Mouse (Mus musculus): ENCODE results near the gene Ccl6.

Ccl6 gene

DNA sequence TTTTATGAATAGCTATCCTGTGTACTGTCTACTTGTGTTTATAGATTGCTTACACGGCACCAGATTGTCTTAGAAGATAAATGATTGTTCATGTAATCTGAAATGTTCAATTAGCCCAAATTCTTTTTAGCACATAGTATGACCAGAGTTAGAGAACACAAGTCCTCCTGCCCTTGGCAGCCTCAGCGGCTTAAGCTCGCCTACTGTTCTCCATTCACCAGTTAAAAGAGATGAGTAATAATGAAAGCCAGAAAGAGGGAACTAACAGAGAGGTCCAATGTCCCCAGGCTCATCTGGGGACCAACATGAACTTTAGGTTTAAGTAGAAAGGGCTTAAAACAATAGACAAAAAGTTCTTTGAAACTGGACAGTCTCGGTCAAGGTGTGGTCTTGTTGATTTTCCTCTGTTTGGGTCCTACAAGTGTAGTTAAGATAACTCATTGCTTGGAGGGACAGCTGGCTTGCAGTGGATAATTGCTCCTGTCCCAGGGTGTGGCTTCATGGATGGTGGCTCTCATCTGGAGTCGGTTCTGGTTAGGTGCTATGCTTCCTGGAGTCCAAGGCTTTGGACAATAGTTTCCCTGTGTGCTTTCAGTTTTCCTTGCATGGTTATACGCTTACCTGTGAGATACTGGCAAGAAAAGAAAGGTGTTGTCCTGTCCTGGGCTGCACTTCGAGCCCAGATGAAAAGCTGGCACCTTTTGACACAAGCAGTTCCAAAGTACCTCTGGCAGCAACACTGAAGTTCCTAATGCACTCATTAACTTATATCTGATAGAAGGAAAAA is 3.0 kb upstream of the Ccl6 start:
- DNase-seq (ENCODE audit: low spot score), result no peak

DNA sequence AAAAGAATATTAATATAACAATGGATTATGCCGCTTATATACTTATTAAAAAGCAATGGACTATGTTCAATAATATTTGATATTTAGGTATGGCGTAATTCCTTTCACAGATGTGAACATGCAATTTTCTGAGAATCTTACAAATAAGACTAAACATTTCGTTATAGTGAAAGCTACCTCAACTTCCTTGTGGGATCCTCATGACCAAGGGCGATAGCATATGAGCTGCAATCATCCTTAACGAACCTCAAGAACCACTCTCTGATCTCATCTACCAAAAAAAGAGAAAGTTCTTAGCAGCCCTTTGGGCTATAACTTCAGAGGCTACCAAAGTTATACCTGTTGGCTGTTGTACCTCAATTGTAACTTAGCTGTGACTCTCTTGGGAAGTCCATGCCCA is 566 bp upstream of the Ccl6 start:
- no peak for DNase-seq (ENCODE audit: low spot score)

DNA sequence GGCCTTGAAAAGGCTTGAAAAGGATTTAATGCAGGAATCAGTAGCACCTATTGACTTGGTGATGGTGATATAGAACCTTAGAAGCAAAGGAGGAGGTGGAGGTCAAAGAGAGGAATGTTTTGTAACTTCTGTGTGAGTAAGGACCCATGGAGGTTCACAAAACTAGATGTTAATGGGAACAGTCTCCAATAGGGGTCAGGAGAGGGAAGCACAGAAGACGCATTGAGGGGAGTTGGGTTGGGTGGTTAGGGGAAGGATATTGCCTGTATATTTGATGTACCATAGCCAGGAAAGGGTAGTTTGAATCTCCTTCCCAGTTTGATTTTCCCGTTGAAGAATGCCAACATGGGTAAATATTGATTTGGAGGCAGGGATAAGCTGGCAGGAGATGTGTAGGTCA is 8.7 kb downstream of the Ccl6 start:
- no peak for DNase-seq (ENCODE audit: low spot score)

DNA sequence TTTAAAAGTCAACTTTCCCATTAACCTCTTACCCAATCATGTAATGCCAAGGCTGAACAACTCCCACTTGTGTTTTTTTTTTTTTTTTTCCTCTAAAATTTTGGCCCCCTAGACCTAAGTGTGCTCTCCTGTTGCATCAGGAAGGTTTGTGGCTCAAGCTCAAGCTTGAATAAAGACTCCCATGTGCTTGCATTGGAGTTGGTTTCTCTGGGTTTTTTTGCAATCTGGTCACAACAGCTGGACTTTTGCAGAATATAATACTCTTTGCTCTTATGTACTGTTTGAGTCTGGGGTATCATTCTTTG is 9.5 kb downstream of the Ccl6 start:
- DNase-seq (ENCODE audit: low spot score), result no peak

DNA sequence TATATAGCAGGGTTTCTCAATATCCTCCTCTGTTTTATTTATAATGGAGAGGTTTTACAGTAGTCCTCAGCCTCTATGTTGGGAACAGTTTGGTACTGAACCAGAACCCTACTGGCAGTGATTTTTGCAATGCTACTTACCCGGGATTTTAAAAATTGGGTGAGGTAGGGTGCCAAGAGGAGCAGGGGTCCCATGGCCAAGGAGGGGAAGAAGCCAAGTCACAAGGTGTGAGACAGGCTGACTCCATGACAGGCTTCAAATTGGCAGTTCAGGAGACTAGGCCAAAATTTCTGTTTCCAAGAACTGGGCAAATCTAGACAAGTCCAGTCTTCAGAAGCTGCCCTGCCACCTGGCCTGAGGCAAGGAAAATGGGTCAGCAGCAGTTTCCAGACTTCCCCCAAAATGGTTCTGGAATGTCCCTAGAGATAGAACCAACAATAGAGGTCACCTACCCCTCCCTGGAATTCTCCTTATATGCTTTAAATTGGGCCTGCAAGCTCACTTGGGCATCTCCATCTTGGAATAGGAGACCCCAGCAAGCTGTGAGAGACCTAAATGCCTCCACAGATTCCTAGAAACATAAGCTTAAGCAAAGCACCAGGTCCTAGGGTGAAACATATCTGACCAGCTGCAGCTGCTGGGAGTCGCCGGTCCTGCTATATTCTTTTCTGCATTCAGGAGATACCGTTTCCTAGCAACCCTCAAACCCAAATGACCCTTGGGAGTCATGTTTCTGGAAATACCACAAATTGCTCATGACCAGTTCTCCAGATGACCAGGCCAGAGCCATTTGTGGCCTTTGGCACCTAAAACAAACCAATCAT is 10.0 kb downstream of the Ccl6 start:
- no peak for DNase-seq (ENCODE audit: low spot score)

DNA sequence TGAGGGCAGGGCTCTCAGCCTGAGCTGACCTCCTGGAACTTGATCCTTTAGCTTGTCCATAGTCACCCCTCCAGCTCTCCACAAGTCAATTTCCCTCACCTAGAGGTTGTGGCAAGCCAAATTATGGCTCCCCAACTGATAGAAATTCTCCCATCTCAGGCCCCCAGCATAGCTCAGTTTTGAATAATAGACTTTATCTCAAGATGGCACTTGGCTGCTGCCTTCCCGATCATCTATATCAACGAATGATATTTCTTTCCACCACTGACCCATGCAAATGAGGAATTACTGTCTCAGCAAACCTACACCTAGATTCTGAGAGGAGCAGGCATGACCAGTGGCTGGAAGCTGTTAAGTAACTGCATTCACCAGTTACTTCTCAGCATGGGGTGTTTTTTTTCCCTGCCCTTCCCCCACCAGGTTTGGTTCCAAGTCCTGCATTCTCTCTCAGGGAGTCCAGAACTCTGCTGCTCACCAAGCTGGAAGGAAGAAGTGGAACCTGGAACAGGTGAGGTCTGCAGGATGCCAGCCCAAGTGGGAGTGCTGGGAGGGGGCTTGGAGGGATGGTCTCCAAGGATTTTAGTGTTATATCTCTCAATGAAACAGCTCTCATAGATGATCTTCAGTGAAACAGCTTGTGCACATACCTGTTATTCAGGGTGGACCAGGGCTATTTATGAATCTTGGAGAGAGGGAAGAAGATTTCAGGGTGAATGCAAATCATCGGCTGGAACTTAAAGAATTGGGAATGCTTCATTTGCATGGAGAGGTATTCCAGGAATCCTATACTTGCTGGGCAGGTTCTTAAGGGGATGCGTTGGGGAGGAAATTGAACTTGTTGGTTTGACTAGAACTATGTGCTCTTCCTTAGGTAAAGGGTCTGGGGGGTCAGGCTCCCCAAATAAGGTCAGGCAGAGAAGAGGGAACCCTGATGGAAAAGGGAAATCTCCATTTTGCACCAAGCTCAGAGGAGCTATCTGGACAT is 11.0 kb downstream of the Ccl6 start:
- DNase-seq (ENCODE audit: low spot score), result no peak

DNA sequence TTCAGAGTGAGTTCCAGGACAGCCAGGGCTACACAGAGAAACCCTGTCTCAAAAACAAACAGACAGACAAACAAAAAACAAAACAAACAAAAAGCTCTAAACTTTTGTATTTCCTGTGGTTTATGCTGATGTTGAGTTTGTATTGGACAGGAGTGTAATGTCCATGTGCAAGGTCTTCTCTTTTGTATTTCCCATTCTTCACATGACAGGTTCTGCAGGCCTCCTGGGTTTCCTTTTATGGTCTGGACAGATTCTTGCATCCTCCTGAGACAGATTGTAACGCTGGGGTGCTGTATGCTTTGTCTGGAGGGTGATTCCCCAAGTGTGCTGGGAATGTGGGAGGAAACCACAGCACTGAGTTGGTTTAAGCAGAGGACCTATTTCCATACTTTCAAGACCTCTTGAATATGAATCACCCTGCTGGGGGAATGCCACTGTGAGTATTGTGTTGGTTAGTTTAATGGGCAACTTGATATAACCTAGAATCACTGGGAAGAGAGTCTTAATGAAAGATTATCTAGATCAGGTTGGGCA is 12.1 kb downstream of the Ccl6 start:
- no peak for DNase-seq (ENCODE audit: low spot score)

DNA sequence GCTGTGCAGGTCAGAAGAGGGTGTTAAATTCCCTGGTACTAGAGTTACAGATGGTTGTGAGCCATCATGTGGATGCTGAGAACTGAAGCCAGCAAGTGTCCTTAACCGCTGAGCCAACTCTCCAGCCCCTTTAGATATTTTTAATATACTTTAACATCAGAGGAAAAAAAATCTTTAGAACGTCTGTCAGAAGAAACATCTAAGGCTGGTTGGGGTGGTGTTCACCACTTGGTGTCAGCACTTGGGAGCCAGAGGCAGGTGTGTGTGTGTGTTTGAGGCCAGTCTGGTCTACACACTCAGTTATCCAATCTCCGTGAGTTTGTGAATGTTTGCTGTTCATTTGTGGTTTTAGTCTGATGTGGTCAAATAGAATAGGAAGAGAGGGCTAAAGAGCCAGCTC is 13.9 kb downstream of the Ccl6 start:
- no peak for DNase-seq (ENCODE audit: low spot score)

DNA sequence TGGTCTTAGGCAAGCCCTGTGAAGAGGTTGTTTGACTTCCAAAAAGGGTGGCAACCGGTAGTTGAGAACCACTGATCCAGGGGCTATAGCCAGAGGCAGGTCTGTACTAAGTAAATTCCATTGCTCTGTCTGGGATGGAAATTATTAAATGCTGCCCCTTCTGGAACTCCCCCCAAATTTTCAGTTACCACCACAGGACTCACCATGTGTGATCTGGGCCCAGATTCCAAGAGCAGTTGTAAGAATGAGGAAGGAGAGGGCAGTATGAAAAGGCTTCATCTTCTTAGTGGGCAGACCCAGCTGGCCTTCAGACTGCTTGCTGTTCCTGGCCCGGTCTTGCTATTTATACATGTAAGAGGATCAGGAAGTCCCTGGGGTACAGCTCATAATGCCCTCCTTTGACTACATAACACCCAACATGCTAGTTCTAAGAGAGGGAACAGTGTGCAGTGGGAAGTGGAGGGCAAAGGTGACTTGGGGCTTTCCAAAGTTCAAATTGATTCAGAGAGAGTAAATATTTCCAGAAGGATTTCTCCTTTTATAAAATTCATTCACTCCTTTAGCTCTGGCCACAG is 14.6 kb downstream of the Ccl6 start, which contains the start of gene Ccl9:
TSS of gene Ccl9 (minus strand) at position 451 of the 575 bp plus-strand sequence.
- no peak for DNase-seq (ENCODE audit: low spot score)

DNA sequence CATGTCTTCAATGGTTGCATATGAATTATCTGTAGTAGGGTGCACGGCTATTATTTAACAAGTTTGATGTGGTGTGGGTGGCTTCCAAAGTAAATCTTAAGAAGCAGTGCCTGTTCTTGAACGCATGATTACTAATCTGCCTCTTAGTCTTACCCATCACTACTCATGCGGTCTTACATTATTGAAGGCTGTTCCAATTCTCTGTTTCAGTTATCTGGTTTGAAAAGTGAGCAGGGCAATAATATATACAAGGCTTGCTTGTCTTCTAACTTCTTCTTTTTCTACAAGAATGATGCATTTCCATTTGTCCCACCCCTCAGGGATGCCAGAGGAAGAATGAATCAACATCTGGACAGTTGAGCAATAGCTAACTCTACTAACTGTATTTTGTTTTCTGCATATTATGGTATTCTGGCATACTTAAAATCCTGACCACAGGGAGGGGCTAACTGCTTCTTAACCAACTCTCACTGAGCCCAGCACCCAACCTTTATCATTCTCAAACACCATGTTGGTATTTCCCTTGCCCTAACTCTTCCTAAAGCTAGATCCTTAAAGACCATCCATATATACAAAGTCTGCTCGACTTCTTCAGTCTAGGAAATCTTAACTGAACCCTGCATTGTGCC is 15.8 kb downstream of the Ccl6 start:
- no peak for DNase-seq (ENCODE audit: low spot score)

DNA sequence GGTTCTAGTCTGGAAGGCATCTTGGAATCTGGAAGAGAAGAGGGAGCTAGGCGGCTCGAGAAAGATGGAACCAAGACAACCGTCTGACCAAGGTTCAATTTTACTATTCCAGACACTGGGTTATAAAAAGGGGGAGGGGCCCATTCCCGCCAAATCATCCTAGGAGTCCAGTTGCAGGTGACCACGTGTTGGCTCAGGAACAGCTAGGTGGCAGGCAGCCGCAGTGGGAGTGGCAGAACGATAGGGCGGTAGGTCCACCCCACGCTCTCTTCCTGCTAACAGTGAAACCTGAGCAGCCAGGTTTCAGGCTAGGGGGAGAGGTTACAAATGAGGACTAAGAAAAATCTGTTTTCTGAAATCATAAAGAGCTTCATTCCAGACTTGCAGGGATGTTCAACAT is 20.1 kb downstream of the Ccl6 start:
- DNase-seq (ENCODE audit: low spot score), result no peak

DNA sequence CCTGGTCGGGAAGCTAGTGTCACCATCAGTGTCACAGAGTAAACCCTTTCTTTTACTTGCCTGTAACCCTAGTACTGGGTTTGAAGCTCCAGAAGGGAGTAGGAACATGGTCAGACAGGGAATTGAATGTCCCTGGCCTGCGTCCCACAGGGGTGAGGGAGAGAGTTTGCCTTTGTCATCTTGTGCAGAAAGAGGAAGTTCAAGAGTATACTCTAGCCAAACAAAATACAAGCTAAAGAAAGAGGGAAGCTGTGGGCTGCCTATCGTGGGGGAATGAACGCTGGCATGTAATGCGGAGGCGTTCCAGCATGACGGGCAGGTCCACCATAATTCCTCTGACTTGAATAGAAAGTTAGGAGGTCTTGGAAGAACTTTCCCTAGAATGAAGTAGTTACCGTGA is 20.7 kb downstream of the Ccl6 start:
- DNase-seq (ENCODE audit: low spot score), result no peak

DNA sequence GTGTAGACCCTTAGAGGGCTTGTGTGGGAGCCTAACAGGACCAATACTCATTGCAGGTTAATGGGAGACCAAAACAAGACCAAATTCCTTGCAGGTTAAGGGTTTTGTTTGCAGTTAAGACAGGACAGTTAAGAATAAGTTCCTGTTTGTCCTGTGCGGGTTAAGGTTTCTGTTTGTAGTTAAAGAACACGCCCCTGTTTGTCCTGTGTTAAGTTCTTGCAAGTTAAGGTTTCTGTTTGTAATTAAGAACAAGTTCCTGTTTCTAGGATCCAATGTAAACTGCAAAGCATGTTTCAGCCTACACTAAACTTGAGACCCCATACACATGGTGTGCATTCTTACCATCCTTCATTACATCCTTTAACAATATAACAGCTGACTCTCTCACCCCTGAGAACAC is 22.7 kb downstream of the Ccl6 start:
- no peak for DNase-seq (ENCODE audit: low spot score)

DNA sequence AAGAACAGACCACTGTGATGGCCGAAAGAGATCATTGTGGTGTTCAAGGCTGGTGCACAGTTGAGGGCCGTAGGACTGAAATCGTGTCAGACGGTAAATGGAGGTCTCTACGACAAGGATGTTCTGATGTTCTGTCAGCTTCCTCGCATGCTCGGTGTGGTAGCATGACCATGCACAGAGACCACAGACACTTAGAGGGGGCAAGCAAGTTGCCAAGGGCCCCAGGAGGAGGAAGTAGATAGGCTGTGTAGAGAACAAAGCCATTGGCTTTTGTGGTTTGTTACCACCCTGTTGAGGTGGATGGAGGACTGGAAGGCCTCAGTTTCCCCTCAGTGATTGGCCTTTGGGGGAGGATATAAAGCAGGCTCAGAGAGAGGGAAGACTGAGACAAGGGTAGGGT is 23.6 kb downstream of the Ccl6 start:
- DNase-seq (ENCODE audit: low spot score), result no peak

DNA sequence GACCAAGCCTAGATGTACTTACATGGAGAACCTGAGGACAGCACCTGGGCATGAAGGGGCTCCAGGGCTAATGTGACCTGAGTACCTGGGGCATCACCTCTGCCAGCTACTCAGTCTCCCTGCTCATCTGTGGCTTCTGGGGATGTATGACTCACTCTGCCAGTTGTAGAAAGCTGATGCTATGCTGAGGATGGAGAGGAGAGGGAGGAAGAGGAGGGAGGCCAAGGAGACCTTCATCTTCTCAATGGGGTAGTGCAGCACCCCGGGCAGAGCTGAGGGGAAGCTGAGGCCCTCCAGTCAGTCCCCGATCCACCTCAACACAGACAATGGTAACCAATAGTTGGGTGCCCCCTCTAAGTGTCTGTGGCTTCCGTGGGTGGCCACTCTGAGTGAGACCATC is 24.1 kb downstream of the Ccl6 start:
- no peak for DNase-seq (ENCODE audit: low spot score)

DNA sequence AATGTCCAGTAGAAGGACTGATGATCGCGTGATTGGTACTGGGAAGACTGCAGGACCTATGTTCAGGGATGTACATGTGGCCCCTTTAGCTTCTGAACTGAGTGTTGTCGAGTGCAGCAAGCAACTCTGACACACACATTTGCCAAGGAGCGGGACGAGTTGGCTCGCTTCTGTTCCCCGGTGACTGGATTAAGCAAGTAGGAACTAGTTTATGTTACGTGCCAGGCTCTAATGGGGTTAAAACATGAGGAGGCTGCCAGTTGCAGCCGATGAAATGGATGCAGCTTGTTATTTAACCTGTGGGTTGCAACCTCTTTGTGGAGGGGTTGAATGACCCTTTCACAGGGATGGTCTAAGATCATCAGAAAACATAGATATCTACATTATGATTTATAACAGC is 24.8 kb downstream of the Ccl6 start:
- no peak for DNase-seq (ENCODE audit: low spot score)

DNA sequence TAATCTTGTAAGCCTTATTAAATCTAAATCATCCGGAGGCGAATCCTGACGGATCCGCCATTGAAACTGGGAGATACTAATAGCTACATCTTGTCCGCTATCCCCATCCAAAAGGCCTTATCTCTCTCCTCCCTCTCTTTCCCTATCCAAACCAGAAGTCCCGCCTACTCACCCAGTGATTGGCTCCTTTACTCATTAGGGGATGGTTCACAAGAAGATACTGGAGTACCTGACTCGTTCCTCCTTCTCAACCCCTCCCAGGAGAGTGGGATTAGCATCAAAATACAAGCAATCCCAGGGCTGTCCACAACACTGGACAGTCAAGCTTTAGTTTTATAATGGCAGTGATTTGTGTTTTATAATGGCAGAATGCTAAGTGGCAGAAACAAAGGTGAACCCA is 25.6 kb downstream of the Ccl6 start:
- no peak for DNase-seq (ENCODE audit: low spot score)

DNA sequence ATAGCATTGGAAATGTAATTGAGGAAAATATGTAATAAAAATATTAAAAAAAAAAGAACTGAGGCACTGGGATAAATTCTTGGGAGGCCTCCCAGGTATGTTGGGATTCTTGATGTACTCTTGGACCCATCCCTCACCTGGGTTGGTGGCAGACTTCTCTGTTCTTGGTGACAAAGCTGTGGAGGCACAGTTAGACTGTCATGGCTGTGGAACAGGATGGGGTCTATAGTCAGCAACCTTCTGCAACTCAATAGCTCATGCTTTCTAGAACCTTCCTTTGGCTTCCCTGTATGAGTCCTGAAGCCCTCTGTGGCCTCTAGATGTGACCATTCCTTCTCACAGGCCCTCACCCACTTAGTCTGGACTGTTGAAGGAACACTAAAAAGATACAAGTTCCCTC is 26.3 kb downstream of the Ccl6 start:
- DNase-seq (ENCODE audit: low spot score), result no peak

DNA sequence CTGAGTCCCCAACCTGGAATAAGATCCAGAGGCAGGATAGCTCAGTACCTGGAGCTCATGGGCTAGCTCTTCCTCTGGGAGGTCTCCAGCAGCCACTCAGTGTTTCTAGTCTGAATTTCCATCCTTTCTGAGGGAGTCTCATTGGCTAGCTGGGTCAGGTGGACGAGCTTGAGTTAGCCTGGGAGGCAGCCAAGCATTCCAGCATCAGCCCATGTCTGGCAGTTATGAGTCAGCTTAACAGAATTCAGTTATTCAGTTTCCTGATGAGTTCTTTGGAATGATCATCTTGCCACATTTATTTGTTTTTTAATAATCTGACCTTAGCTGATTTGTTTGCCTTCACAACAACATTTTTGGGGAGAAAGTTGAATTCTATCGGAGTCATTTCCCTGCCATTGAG is 29.1 kb downstream of the Ccl6 start:
- DNase-seq (ENCODE audit: low spot score), result no peak

DNA sequence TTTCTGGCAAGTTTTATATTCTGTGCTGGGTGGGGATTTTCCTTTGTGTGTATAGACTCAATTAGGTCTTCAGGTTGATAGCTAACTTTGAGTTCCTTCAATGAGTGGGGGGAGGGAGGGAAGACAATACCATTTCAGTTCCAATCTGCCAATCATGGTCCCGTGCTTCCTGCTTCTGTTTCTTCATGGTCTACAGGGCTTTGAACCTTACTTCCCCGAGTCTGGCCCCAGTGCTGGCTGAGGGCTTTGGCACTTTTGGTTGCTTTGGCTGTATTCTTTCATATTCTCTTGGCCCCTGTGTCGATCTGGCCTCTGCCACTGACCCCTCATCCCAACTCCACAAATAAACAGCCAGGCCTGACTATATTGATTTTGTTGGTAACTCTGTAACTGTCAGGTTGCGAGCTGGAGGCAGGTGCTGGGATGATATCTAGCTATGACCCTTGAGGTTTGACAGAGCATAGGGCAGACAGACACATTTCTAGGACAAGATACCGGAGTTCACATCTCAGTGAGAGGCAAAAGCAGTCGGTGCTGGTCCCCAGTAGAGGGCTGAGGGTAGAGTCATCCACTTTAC is 30.5 kb downstream of the Ccl6 start:
- DNase-seq (ENCODE audit: low spot score), result no peak

DNA sequence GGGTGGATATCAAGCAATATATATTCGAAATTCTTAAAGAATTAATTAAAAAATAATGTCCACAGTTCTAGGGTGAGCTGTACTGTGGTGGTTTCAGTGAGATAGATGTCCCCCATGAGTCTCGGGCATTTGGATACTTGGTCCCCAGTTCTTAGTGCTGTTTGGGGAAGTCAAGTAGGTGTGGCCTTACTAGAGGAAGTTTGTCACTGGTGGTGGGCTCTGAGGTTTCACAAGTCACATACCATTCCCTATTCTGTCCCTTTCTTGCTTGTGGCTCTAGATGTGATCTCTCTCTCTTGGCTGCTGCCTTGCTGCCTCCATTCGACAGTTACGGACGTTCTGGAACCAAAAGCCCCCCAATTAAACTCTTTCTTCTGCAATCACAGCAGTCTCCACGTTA is 32.5 kb downstream of the Ccl6 start:
- DNase-seq (ENCODE audit: low spot score), result no peak
